Mouse (Mus musculus) ovary, postnatal 10 days (tissue): Measurements from ENCODE around the gene Vtn.

Experiments used
- DNase-seq: peaks from one replicate; pipeline ENCODE4 v3.0.0; 2022; ENCODE audit warnings: low spot score

Gene Vtn

GRCm38 (mm10) chr11:78499004-78499403 lies at the start of gene Vtn:
Vtn (plus strand) TSS chr11:78499091.
- DNase-seq, result no peak

- no peak for DNase-seq
These were observed 48.6 kb upstream of the Vtn start for GRCm38 (mm10) chr11:78450337-78450736.

GRCm38 (mm10) chr11:78453675-78454074 lies 45.2 kb upstream of the Vtn start:
- DNase-seq, result no peak

- DNase-seq, result no peak
These were observed 44.6 kb upstream of the Vtn start for GRCm38 (mm10) chr11:78454276-78454675.

GRCm38 (mm10) chr11:78455308-78455707 lies 43.6 kb upstream of the Vtn start:
- DNase-seq, result no peak

- no peak for DNase-seq
These were observed 40.2 kb upstream of the Vtn start for GRCm38 (mm10) chr11:78458740-78459139.

GRCm38 (mm10) chr11:78461894-78462293 lies 37.0 kb upstream of the Vtn start:
- DNase-seq, result no peak

GRCm38 (mm10) chr11:78462669-78463068 lies 36.2 kb upstream of the Vtn start:
- no peak for DNase-seq

GRCm38 (mm10) chr11:78463286-78464036 lies 35.4 kb upstream of the Vtn start:
- no peak for DNase-seq

GRCm38 (mm10) chr11:78465116-78465515 lies 33.8 kb upstream of the Vtn start:
- DNase-seq, result no peak

GRCm38 (mm10) chr11:78465568-78466180 lies 33.2 kb upstream of the Vtn start, which contains the start of gene Slc46a1:
Slc46a1 (plus strand) TSS chr11:78465697.
- DNase-seq, result peak; percentile 77

- no peak for DNase-seq
These were observed 32.5 kb upstream of the Vtn start for GRCm38 (mm10) chr11:78466242-78466912.

GRCm38 (mm10) chr11:78467515-78467914 lies 31.4 kb upstream of the Vtn start:
- no peak for DNase-seq

- DNase-seq, result no peak
These were observed 31.0 kb upstream of the Vtn start for GRCm38 (mm10) chr11:78467932-78468331.

GRCm38 (mm10) chr11:78471326-78472103 lies 27.4 kb upstream of the Vtn start:
- DNase-seq, result no peak

- no peak for DNase-seq
These were observed 23.6 kb upstream of the Vtn start for GRCm38 (mm10) chr11:78475289-78475688.

- DNase-seq, result no peak
These were observed 15.3 kb upstream of the Vtn start for GRCm38 (mm10) chr11:78483639-78484038.

- DNase-seq, result peak; percentile 52
These were observed 10.7 kb upstream of the Vtn start for GRCm38 (mm10) chr11:78488168-78488567.

- DNase-seq, result no peak
These were observed 8.1 kb upstream of the Vtn start for GRCm38 (mm10) chr11:78490781-78491241.

- DNase-seq, result peak; percentile 15
These were observed 3.0 kb upstream of the Vtn start for GRCm38 (mm10) chr11:78495904-78496303.

- no peak for DNase-seq
These were observed 1.8 kb upstream of the Vtn start for GRCm38 (mm10) chr11:78497071-78497541.
